Mouse (Mus musculus): ENCODE measurements at regions not wholly inside any gene's neighbourhood (a gene's known extent, or its start where the extent isn't known, plus 50 kb on each side); places are given as distances from the start of the nearest gene placed in this dataset.

DNA sequence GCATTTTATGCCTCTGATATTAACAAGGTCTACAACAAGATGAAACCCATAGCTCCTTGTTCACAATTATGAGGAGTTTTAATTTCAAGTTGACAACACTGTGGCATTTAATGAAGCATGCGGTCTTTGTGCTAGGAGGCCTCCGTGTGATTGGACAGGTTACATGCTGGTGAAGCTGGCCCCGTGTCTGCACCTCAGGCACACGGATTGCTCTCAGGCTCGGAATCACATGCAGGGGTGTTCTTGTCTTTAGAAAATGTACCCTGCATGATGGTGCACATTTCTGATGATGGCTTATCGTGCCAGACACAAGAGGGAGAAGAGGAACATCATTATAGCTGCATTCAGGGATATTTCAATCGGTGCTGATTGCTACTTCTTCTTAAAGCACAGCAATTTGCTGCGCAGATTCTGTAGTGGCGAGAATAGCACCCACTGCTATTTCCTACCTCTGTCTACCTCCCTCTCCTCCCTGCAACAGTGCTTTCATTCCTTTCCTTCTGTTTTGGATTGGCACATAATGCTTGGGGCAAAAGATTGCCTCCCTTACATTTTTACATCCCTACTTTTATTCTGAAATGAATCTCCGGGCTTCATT, 454.9 kb upstream of the Tle4 start:
- TF ChIP-seq FLI1 (IDR thresholded peaks at IDR 0.05; ENCODE audit: low read length) (no peak), GATA1 (IDR thresholded peaks at IDR 0.05; ENCODE audit: borderline replicate concordance, low read length) (no peak)
- Histone ChIP-seq H3K36me3 (replicated peaks; ENCODE audit: low read length) (no peaks in the 10 kb centered on the region), H3K27me3 (replicated peaks) (no peaks in the 10 kb centered on the region), H3K9me3 (no peaks in the 10 kb centered on the region), H3K4me3 (replicated peaks) (no peak overlapping the region), H3K4me1 (no peaks in the 10 kb centered on the region)

GRCm38 (mm10) chr19:15047896-15048295, 450.0 kb upstream of the Tle4 start:
- Histone ChIP-seq H3K9me3 (0 out of 2 replicates have a peak, but pooled peaks cover 3% of the 10 kb centered on the region), H3K4me1 (no peaks in the 10 kb centered on the region), H3K27me3 (replicated peaks) (no peaks in the 10 kb centered on the region), H3K4me3 (replicated peaks) (no peak overlapping the region), H3K36me3 (replicated peaks; ENCODE audit: low read length) (no peaks in the 10 kb centered on the region)
- no peak for TF ChIP-seq GATA1 (IDR thresholded peaks at IDR 0.05; ENCODE audit: borderline replicate concordance, low read length)
- TF ChIP-seq FLI1 (IDR thresholded peaks at IDR 0.05; ENCODE audit: low read length), result no peak

DNA sequence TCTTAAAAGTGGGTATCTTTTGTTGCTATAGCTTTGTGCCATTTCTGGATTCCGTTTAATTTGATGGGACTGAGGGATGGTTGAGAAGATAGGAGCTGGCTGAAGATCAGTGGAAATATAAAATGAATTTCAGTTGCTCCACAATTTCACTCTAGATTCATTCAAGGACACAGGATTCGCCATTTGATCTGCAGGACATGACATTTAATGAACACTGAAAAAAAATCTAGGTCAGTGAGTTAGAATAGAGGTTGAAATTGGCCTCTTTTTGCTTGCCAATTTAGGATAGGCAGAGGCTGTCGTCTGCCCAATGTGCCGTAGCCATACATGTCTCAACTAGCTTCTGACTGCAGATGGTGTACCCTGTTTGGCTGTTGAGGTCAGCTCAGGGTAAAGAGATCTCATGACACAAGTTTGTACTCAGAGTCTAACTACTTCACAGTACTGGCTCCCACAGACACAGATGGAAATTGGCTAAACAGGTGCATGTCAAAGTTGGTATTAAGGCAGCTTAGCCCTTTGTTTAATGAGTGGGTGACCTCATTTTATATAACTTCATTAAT, 449.5 kb upstream of the Tle4 start:
- H3K4me1 ChIP-seq, result no peaks in the 10 kb centered on the region
- H3K27me3 ChIP-seq (replicated peaks), result no peaks in the 10 kb centered on the region
- H3K9me3 ChIP-seq, result 0 out of 2 replicates have a peak, but pooled peaks cover 3% of the 10 kb centered on the region
- no peaks in the 10 kb centered on the region for H3K36me3 ChIP-seq (replicated peaks; ENCODE audit: low read length)
- TF ChIP-seq GATA1 (IDR thresholded peaks at IDR 0.05; ENCODE audit: borderline replicate concordance, low read length), result no peak
- no peak for TF ChIP-seq FLI1 (IDR thresholded peaks at IDR 0.05; ENCODE audit: low read length)
- no peak overlapping the region for H3K4me3 ChIP-seq (replicated peaks)

GRCm38 (mm10) chr19:15035554-15035953, 437.7 kb upstream of the Tle4 start:
- no peaks in the 10 kb centered on the region for H3K9me3 ChIP-seq
- no peak for TF ChIP-seq GATA1 (IDR thresholded peaks at IDR 0.05; ENCODE audit: borderline replicate concordance, low read length)
- TF ChIP-seq FLI1 (IDR thresholded peaks at IDR 0.05; ENCODE audit: low read length), result no peak

DNA sequence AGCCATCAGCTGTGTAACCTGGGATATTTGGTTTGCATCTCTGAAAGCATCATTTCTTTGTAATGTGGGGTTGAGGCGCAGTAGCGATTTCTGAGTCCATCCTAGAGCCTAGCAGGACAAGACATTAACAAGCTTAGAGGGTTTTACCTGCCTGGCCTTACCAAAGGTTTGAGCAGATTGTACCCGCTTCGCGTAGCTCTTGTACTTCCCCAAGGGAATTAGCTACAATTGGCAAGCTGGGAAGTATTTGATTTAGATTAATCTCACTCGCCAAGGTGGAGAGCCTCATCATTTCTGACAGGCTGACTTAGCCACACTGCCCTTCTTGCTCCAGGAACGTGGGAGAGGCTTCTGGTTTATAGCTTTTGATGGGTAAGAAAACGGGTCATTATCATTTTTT, 436.1 kb upstream of the Tle4 start:
- H3K9me3 ChIP-seq, result no peaks in the 10 kb centered on the region
- H3K36me3 ChIP-seq (replicated peaks; ENCODE audit: low read length), result no peaks in the 10 kb centered on the region
- H3K4me3 ChIP-seq (replicated peaks), result no peak overlapping the region
- no peaks in the 10 kb centered on the region for H3K27me3 ChIP-seq (replicated peaks)
- H3K4me1 ChIP-seq, result no peaks in the 10 kb centered on the region
- TF ChIP-seq GATA1 (IDR thresholded peaks at IDR 0.05; ENCODE audit: borderline replicate concordance, low read length), result no peak
- TF ChIP-seq FLI1 (IDR thresholded peaks at IDR 0.05; ENCODE audit: low read length), result no peak

More at GRCm38 (mm10) chr19:15035554-15035953, 437.7 kb upstream of the Tle4 start:
- Histone ChIP-seq H3K4me1 (no peaks in the 10 kb centered on the region), H3K27me3 (replicated peaks) (no peaks in the 10 kb centered on the region), H3K36me3 (replicated peaks; ENCODE audit: low read length) (no peaks in the 10 kb centered on the region), H3K4me3 (replicated peaks) (no peak overlapping the region)

- Histone ChIP-seq H3K27me3 (replicated peaks) (no peaks in the 10 kb centered on the region), H3K4me3 (replicated peaks) (no peak overlapping the region), H3K36me3 (replicated peaks; ENCODE audit: low read length) (no peaks in the 10 kb centered on the region), H3K9me3 (no peaks in the 10 kb centered on the region), H3K4me1 (no peaks in the 10 kb centered on the region)
- no peak for TF ChIP-seq GATA1 (IDR thresholded peaks at IDR 0.05; ENCODE audit: borderline replicate concordance, low read length)
- no peak for TF ChIP-seq FLI1 (IDR thresholded peaks at IDR 0.05; ENCODE audit: low read length)
Observed at GRCm38 (mm10) chr19:15033396-15033795, 435.5 kb upstream of the Tle4 start.

DNA sequence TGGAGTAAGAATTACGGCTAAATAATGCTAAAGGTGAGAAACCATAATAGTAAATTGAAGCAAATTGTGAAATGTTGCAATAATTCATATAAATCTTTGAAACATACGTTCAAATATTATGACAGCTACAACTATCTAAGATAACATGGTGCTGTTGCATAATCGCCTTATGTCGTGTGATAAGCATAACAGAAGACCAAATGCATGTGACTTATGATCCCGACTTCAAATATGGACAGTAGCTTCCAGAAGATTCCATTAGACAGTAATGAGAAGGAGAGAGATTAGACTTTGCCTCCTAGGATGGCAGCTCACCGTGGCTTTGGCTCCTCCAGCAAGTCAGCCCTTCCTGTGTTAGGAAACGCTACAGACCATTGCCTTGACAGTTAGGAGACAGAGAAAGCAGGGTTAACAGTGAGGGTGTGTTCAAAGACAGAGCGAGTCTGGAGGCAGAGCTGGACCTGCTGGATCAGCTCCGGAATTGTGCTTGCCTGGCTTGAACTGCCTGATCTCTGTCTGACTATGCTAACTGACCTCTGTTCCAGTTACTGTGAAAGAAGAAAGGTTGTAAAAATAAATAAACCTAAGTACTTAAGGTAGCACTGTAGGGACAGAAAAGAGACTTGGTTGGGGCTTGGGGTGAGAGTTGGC, 434.6 kb upstream of the Tle4 start:
- Histone ChIP-seq H3K4me3 (replicated peaks) (no peak overlapping the region), H3K4me1 (no peaks in the 10 kb centered on the region), H3K36me3 (replicated peaks; ENCODE audit: low read length) (no peaks in the 10 kb centered on the region), H3K9me3 (no peaks in the 10 kb centered on the region), H3K27me3 (replicated peaks) (no peaks in the 10 kb centered on the region)
- no peak for TF ChIP-seq GATA1 (IDR thresholded peaks at IDR 0.05; ENCODE audit: borderline replicate concordance, low read length)
- TF ChIP-seq FLI1 (IDR thresholded peaks at IDR 0.05; ENCODE audit: low read length), result no peak

GRCm38 (mm10) chr19:15031483-15031882, 433.6 kb upstream of the Tle4 start:
- H3K4me1 ChIP-seq, result no peaks in the 10 kb centered on the region
- no peak overlapping the region for H3K4me3 ChIP-seq (replicated peaks)
- TF ChIP-seq GATA1 (IDR thresholded peaks at IDR 0.05; ENCODE audit: borderline replicate concordance, low read length), result no peak
- no peak for TF ChIP-seq FLI1 (IDR thresholded peaks at IDR 0.05; ENCODE audit: low read length)
- no peaks in the 10 kb centered on the region for H3K27me3 ChIP-seq (replicated peaks)
- no peaks in the 10 kb centered on the region for H3K9me3 ChIP-seq
- no peaks in the 10 kb centered on the region for H3K36me3 ChIP-seq (replicated peaks; ENCODE audit: low read length)

- TF ChIP-seq GATA1 (IDR thresholded peaks at IDR 0.05; ENCODE audit: borderline replicate concordance, low read length) (no peak), FLI1 (IDR thresholded peaks at IDR 0.05; ENCODE audit: low read length) (no peak)
Observed at GRCm38 (mm10) chr19:15003596-15003995, 405.7 kb upstream of the Tle4 start.

GRCm38 (mm10) chr19:14993344-14993743, 395.5 kb upstream of the Tle4 start:
- H3K4me3 ChIP-seq (replicated peaks), result no peak overlapping the region
- no peaks in the 10 kb centered on the region for H3K4me1 ChIP-seq
- no peaks in the 10 kb centered on the region for H3K36me3 ChIP-seq (replicated peaks; ENCODE audit: low read length)
- TF ChIP-seq GATA1 (IDR thresholded peaks at IDR 0.05; ENCODE audit: borderline replicate concordance, low read length), result no peak
- TF ChIP-seq FLI1 (IDR thresholded peaks at IDR 0.05; ENCODE audit: low read length), result no peak
- H3K9me3 ChIP-seq, result no peaks in the 10 kb centered on the region
- no peaks in the 10 kb centered on the region for H3K27me3 ChIP-seq (replicated peaks)

More at GRCm38 (mm10) chr19:15003596-15003995, 405.7 kb upstream of the Tle4 start:
- Histone ChIP-seq H3K4me1 (no peaks in the 10 kb centered on the region), H3K4me3 (replicated peaks) (no peak overlapping the region), H3K9me3 (no peaks in the 10 kb centered on the region), H3K36me3 (replicated peaks; ENCODE audit: low read length) (no peaks in the 10 kb centered on the region), H3K27me3 (replicated peaks) (no peaks in the 10 kb centered on the region)

Measured in megakaryocyte, embryonic 14.5 days (primary cell).